Mouse (Mus musculus) liver, adult 2 months (tissue): ENCODE results near the gene Ly9.

Source experiments
- CTCF ChIP-seq: fragments of 200-500 bp; IDR thresholded peaks from 2 replicates; pipeline ENCODE4 v1.5.1; 2011; ENCODE audit warnings: low read depth, low read length, control low read depth
- POLR2A ChIP-seq: fragments of 200-500 bp; IDR thresholded peaks from 2 replicates; pipeline ENCODE4 v1.6.1; 2011; ENCODE audit warnings: low read length, control low read depth; ENCODE audit not compliant: insufficient read depth; ENCODE audit errors: extremely low read depth

- TF ChIP-seq POLR2A = no peak
- TF ChIP-seq CTCF = no peak
These were observed 30.0 kb downstream of the Ly9 start for GRCm38 (mm10) chr1:171577168-171577567.
